Mouse (Mus musculus): ENCODE results near the gene Herc4. TPM values are rescaled to one million over a fixed set of nuclear protein-coding genes. Genes with fewer than 3 reads are reported as not detected.

Herc4 gene
- polyA plus RNA-seq, 1 experiment from 2014 or later, result 38.9 TPM

DNA sequence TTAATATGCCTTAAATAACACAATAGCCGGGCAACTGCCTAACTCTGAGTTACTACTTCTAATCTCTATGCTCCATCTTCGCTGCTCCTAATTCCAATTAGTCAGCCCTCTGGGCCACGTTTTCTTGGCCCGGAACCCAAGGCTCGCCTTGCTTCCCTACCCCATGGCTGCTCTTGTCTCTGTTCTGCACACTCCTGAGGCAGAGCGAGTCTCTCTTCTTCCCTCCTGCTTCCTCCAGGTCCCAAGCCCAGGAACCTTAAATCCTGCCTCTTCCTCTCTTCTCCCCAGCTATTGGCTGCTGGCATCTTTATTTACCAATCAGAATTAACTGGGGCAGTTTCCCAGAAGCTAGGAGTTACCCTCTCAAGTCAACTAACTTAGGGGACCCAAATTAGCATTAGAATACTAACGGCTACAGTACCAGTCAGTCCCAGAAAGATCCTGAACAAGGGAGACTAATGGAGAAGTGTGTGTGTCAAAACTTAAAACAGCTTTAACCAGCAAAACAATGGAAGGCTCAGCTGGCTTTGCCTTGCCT is 122.4 kb downstream of the Herc4 start:
- no peaks in the 10 kb centered on the region for H3K9me3 ChIP-seq
- no peaks in the 10 kb centered on the region for H3K27me3 ChIP-seq (replicated peaks)
- H3K36me3 ChIP-seq, result no peaks in the 10 kb centered on the region
- no peaks in the 10 kb centered on the region for H3K4me1 ChIP-seq
- H3K27ac ChIP-seq, result no peak overlapping the region
- no peak overlapping the region for H3K4me3 ChIP-seq (replicated peaks)
- H3K9ac ChIP-seq, result no peak overlapping the region
- ATAC-seq (ENCODE audit: insufficient read depth, low FRiP score, low read depth), result no peak
- no peak overlapping the region; the same call in 1 of the 2 replicates for H3K4me2 ChIP-seq
- WGBS, result 52% methylated on average over 7 of the region's 7 CpGs

- Histone ChIP-seq H3K36me3 (no peaks in the 10 kb centered on the region), H3K27me3 (replicated peaks) (no peaks in the 10 kb centered on the region), H3K4me3 (replicated peaks) (no peak overlapping the region), H3K27ac (no peak overlapping the region), H3K4me1 (no peaks in the 10 kb centered on the region), H3K9ac (no peak overlapping the region), H3K4me2 (no peak overlapping the region), H3K9me3 (no peaks in the 10 kb centered on the region)
- no peak for ATAC-seq (ENCODE audit: insufficient read depth, low FRiP score, low read depth)
- WGBS, result 75% methylated on average over 6 of the region's 6 CpGs
Observed at GRCm38 (mm10) chr10:63367386-63367785, 123.8 kb downstream of the Herc4 start.

Other genes with a start within 250 kb of the Herc4 start
- 87.7 and 94.5 TPM in 2 replicates for gene Hnrnph3, start 219.6 kb upstream of the Herc4 start, polyA plus RNA-seq (2015; fragmentation: Nextera tagmentation; extraction: Ambion mirVana)
- 4.7 and 6.5 TPM in 2 replicates for gene Pbld2, start 219.5 kb upstream of the Herc4 start, polyA plus RNA-seq (2015; fragmentation: Nextera tagmentation; extraction: Ambion mirVana)
- 6.5 and 8.3 TPM in 2 replicates for gene Pbld1, start 183.6 kb upstream of the Herc4 start, polyA plus RNA-seq (2015; fragmentation: Nextera tagmentation; extraction: Ambion mirVana)
- gene Atoh7, start 144.2 kb upstream of the Herc4 start, polyA plus RNA-seq (2015; fragmentation: Nextera tagmentation; extraction: Ambion mirVana), result 0.08 and 0.23 TPM in 2 replicates
- gene Mypn, start 39.9 kb upstream of the Herc4 start, polyA plus RNA-seq (2015; fragmentation: Nextera tagmentation; extraction: Ambion mirVana), result 0.06 TPM in 2 replicates
- gene Sirt1, start 137.9 kb downstream of the Herc4 start, polyA plus RNA-seq (2015; fragmentation: Nextera tagmentation; extraction: Ambion mirVana), result 5.2 and 5.5 TPM in 2 replicates
- 9.3 and 10.5 TPM in 2 replicates for gene Dnajc12, start 138.6 kb downstream of the Herc4 start, polyA plus RNA-seq (2015; fragmentation: Nextera tagmentation; extraction: Ambion mirVana)
- gene Gm7075, start 178.0 kb downstream of the Herc4 start, polyA plus RNA-seq (2015; fragmentation: Nextera tagmentation; extraction: Ambion mirVana), result not detected in 2 replicates
- gene Ctnna3, start 186.3 kb downstream of the Herc4 start, polyA plus RNA-seq (2015; fragmentation: Nextera tagmentation; extraction: Ambion mirVana), result 0.54 and 0.58 TPM in 2 replicates

Data from stomach, embryonic 15.5 days (tissue).